ENCODE assay signal across 18 mouse cellular contexts in the genomic region with DNA sequence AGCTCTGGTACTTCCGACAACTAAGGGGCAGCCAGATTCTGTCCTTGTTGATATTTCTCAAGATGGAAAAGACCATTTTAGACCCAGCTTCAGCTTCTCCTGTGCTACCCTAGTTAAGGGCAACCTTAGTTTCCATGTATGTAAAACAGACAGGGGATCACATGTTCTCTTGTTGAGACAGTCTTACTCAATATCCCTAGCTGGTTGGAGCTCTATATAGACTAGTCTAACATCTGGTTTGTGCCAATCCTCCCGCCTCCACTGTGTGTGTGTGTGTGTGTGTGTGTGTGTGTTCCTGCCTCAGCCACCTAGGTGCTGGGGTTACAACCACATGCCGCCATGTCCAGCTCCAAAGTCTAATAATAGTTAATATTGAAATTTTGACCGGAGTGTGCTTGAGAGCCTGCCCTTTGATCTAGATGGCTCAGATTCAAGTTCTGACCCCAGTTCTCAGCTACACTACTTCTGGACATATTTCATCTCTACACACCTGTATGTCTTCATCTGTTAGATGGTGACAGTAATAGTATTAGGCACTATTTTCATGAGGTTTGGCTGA. TPM values are rescaled to one million over a fixed set of nuclear protein-coding genes. Genes with fewer than 3 reads are reported as not detected.
DNase-seq lines count a peak whose midpoint lies in the region; ATAC-seq and TF ChIP-seq lines count a peak whose summit lies in the region.
"Had no signal": no experiment of that assay in that cellular context is flagged by ENCODE, and none has a peak within 500 bp of the region (broad histone marks: within the 10 kb centered on the region; RNA-seq: fewer than 3 reads in every experiment).

No protein-coding gene starts in this region.

- TF ChIP-seq CTCF in heart, adult 2 months (IDR thresholded peaks at IDR 0.05): no peak
- TF ChIP-seq CTCF in liver, adult 2 months (IDR thresholded peaks at IDR 0.05; ENCODE audit: low read depth, low read length): no peak
- no peak for TF ChIP-seq CTCF in E14TG2a.4 (conservative IDR thresholded peaks at IDR 0.05; ENCODE audit: low read length)

- no peak overlapping the region for H3K9ac ChIP-seq in heart, adult 2 months (ENCODE audit: low read depth, low read length)
- no peak overlapping the region for H3K9ac ChIP-seq in liver, adult 2 months (ENCODE audit: low read depth, low read length)
- H3K9ac ChIP-seq in midbrain, embryonic 13.5 days (replicated peaks): no peak overlapping the region
- H3K9ac ChIP-seq: neural tube, embryonic 15.5 days had no signal

- H3K9me3 ChIP-seq in E14TG2a.4 (ENCODE audit: low read length): no peaks in the 10 kb centered on the region
- no peaks in the 10 kb centered on the region for H3K9me3 ChIP-seq in midbrain, embryonic 13.5 days
- H3K9me3 ChIP-seq: heart, embryonic 10.5 days; hindbrain, embryonic 13.5 days; neural tube, embryonic 15.5 days had no signal

- TF ChIP-seq EP300 in heart, adult 2 months (IDR thresholded peaks at IDR 0.05; ENCODE audit: insufficient read depth, low read depth, low read length): no peak

- H3K4me3 ChIP-seq in heart, adult 2 months: no peak overlapping the region
- H3K4me3 ChIP-seq in liver, adult 2 months (ENCODE audit: insufficient read depth, low read depth, low read length): no peak overlapping the region
- H3K4me3 ChIP-seq in E14TG2a.4 (replicated peaks; ENCODE audit: low read length): peak overlapping the region; percentile 21; the same call in 1 of the 2 replicates
- H3K4me3 ChIP-seq in midbrain, embryonic 13.5 days (replicated peaks): no peak overlapping the region
- H3K4me3 ChIP-seq: erythroblast, embryonic 14.5 days; heart, embryonic 10.5 days; hindbrain, embryonic 13.5 days; neural tube, embryonic 15.5 days had no signal

- no peaks in the 10 kb centered on the region for H3K79me2 ChIP-seq in heart, adult 2 months (replicated peaks; ENCODE audit: control insufficient read depth, insufficient read depth, low read length)
- H3K79me2 ChIP-seq in liver, adult 2 months (ENCODE audit: control insufficient read depth, insufficient read depth, low read length): no peaks in the 10 kb centered on the region

- H3K27ac ChIP-seq in heart, adult 2 months: peak overlapping the region; percentile 48
- H3K27ac ChIP-seq in liver, adult 2 months (replicated peaks; ENCODE audit: insufficient read depth, low read depth, low read length): no peak overlapping the region
- H3K27ac ChIP-seq in midbrain, embryonic 13.5 days: no peak overlapping the region
- H3K27ac ChIP-seq: hindbrain, embryonic 13.5 days; neural tube, embryonic 15.5 days had no signal

- DNase-seq in heart, adult 2 months: no peak
- DNase-seq in heart, postnatal 4 days: no peak
- peak; percentile 27 for DNase-seq in liver, adult 2 months (ENCODE audit: extremely low read depth, low read depth, low spot score)
- no peak for DNase-seq in liver
- DNase-seq in left cerebral cortex, postnatal 36 days (ENCODE audit: low spot score in 2 of 2): no peak
- no peak for DNase-seq in thymus, postnatal 14 days
- DNase-seq: cerebellum, adult 18-20 months; layer of hippocampus, adult 9-11 months; left cerebral cortex, postnatal 4 days; thymus, adult 2 months had no signal

- WGBS in heart, adult 2 months: 62% methylated on average over 4 of the region's 4 CpGs
- 48% methylated on average over 4 of the region's 4 CpGs for WGBS in liver, adult 2 months
- WGBS in midbrain, embryonic 13.5 days: 53% methylated on average over 4 of the region's 4 CpGs

- no peak overlapping the region for H3K4me2 ChIP-seq in midbrain, embryonic 13.5 days (replicated peaks)
- H3K4me2 ChIP-seq: hindbrain, embryonic 13.5 days; neural tube, embryonic 15.5 days had no signal

- H3K27me3 ChIP-seq in heart, adult 2 months (ENCODE audit: control insufficient read depth, insufficient read depth, low read length): no peaks in the 10 kb centered on the region
- no peaks in the 10 kb centered on the region for H3K27me3 ChIP-seq in liver, adult 2 months (ENCODE audit: control insufficient read depth, insufficient read depth, low read length)
- H3K27me3 ChIP-seq in E14TG2a.4 (ENCODE audit: insufficient read depth, low read length): peaks cover 17% of the 10 kb centered on the region
- H3K27me3 ChIP-seq in midbrain, embryonic 13.5 days: peaks cover 3% of the 10 kb centered on the region; the same call in 1 of the 2 replicates
- H3K27me3 ChIP-seq: neural tube, embryonic 15.5 days had no signal

- no peak for TF ChIP-seq POLR2A in heart, adult 2 months (IDR thresholded peaks at IDR 0.05; ENCODE audit: insufficient read depth, low read depth, low read length)
- no peak for TF ChIP-seq POLR2A in liver, adult 2 months (IDR thresholded peaks at IDR 0.05; ENCODE audit: extremely low read depth, insufficient read depth, low read length)

- no peaks in the 10 kb centered on the region for H3K36me3 ChIP-seq in heart, adult 2 months (ENCODE audit: control insufficient read depth, insufficient read depth, low read length)
- no peaks in the 10 kb centered on the region for H3K36me3 ChIP-seq in liver, adult 2 months (ENCODE audit: control insufficient read depth, insufficient read depth, low read length)
- H3K36me3 ChIP-seq in E14TG2a.4 (ENCODE audit: insufficient read depth, low read length): peaks cover 40% of the 10 kb centered on the region
- H3K36me3 ChIP-seq in midbrain, embryonic 13.5 days: peaks cover 11% of the 10 kb centered on the region

- intact Hi-C loops in heart, adult 2 months (cut with DNase I): loop anchor here (5.0 kb wide), 1 partner anchor 103 kb away; no protein-coding TSS in a partner anchor
- intact Hi-C loops in left cerebral cortex, postnatal 36 days (cut with DNase I): no loop called here

- 0 out of 2 replicates have a peak, but pooled peaks have one; percentile 28 for ATAC-seq in midbrain, embryonic 13.5 days

- peaks cover 14% of the 10 kb centered on the region for H3K4me1 ChIP-seq in heart, adult 2 months (ENCODE audit: control insufficient read depth, insufficient read depth, low read length)
- peaks cover 13% of the 10 kb centered on the region; the same call in 1 of the 2 replicates for H3K4me1 ChIP-seq in liver, adult 2 months (ENCODE audit: control insufficient read depth, insufficient read depth, low read length)
- peaks cover 93% of the 10 kb centered on the region for H3K4me1 ChIP-seq in E14TG2a.4 (replicated peaks; ENCODE audit: low read depth, low read length)
- peaks cover 37% of the 10 kb centered on the region for H3K4me1 ChIP-seq in midbrain, embryonic 13.5 days (replicated peaks)

RNA-seq across cellular contexts. Expression of gene Tac4, which starts 3.2 kb away (rescaled TPM):
- total RNA-seq in heart, adult 2 months (2021): not detected
- 0.12 TPM in 1 of 2 replicates, not detected in the other for polyA plus RNA-seq in heart, adult 2 months (2012; rRNA removed)
- total RNA-seq in heart, postnatal 4 days (2021): not detected
- not detected in 2 replicates for total RNA-seq in liver, adult 2 months (2014; rRNA removed)
- not detected in 2 replicates for polyA plus RNA-seq in liver, adult 2 months (2012; rRNA removed)
- polyA plus RNA-seq in midbrain, embryonic 13.5 days (2015; fragmentation: Nextera tagmentation; extraction: Ambion mirVana): not detected in 2 replicates
- total RNA-seq in left cerebral cortex, postnatal 36 days (2021): not detected
- total RNA-seq: left cerebral cortex, postnatal 4 days; monocyte, adult 5-6 weeks had no signal
- polyA plus RNA-seq: erythroblast, embryonic 14.5 days; heart, embryonic 10.5 days; hindbrain, embryonic 13.5 days; liver, embryonic 16.5 days had no signal

RNA-seq across cellular contexts. Expression of gene Kat7, which starts 45.5 kb away (rescaled TPM):
- 10 to 100 TPM; 25.9 to 28.6 TPM for total RNA-seq in heart, adult 2 months (2021)
- 19.8 and 31.4 TPM in 2 replicates for polyA plus RNA-seq in heart, adult 2 months (2012; rRNA removed)
- total RNA-seq in heart, postnatal 4 days (2021): 10 to 100 TPM; 52.9 to 54.3 TPM
- 12.2 and 15.6 TPM in 2 replicates for total RNA-seq in liver, adult 2 months (2014; rRNA removed)
- polyA plus RNA-seq in liver, adult 2 months (2012; rRNA removed): 12.9 and 13.1 TPM in 2 replicates
- 63.8 and 66.1 TPM in 2 replicates for polyA plus RNA-seq in midbrain, embryonic 13.5 days (2015; fragmentation: Nextera tagmentation; extraction: Ambion mirVana)
- total RNA-seq in left cerebral cortex, postnatal 36 days (2021): 10 to 100 TPM; 69.3 to 74.3 TPM
